Mouse (Mus musculus): ENCODE data around the gene Bpgm. TPM values are rescaled to one million over a fixed set of nuclear protein-coding genes. Genes with fewer than 3 reads are reported as not detected.

Bpgm gene
- 3.4 and 4.7 TPM in 2 replicates for polyA plus RNA-seq (2012; rRNA removed)

DNA sequence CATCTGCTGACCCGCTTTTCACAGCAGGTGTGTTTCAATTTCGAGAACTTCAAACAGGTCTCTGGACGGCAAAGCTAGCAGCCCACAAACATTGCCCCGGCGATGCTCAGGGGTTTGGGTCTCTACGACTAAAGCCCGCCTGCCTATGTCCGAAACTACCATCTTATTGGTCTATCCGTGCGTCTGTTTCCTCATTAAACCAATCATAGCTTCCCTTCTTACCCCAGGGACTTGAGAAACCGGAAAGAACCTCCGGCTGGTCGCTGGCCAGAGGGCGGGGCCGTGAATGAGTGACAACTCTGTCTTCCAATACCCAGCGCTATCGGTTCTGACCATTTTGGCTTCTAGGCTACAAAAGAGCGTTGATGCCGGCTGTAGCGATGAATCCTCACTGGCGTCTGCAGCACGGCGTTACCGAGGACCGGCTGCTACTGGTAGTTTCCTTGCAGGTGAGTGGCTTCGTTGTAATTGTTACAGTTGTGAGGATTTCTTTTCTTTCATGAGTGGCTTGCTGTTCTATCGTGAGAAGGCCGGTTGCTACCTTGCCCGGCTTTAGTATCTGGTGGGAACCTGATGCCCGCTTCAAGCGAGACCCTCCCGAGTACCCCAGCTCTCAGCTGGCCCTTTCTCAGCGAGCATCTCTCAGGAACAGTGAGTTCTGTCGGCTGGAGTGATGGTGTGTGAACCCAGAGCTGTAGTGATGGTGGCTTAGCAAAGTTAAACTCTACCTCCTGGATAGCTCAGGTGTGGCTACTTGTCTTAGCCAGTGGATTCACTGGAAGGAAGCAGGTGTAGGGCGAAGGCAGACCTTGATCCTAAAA, at the start of gene Bpgm:
Gene Bpgm, plus strand, starts transcription at position 234 of the 821 bp plus-strand sequence.

Other genes starting within 250 kb of the Bpgm start
- gene Akr1b3, start 158.7 kb upstream of the Bpgm start, polyA plus RNA-seq (2012; rRNA removed), result 99.6 and 113 TPM in 2 replicates
- 20.9 and 28.4 TPM in 2 replicates for gene Akr1b8, start 122.1 kb upstream of the Bpgm start, polyA plus RNA-seq (2012; rRNA removed)
- gene Akr1b10, start 92.0 kb upstream of the Bpgm start, polyA plus RNA-seq (2012; rRNA removed), result 4.2 and 5.5 TPM in 2 replicates
- gene Akr1b7, start 63.9 kb upstream of the Bpgm start, polyA plus RNA-seq (2012; rRNA removed), result 0.12 and 0.28 TPM in 2 replicates
- 3.2 and 8.5 TPM in 2 replicates for gene Cald1, start 122.3 kb downstream of the Bpgm start, polyA plus RNA-seq (2012; rRNA removed)

Measured in stomach, adult 2 months (tissue).